Mouse (Mus musculus) ES-Bruce4 (cell line): Measurements from ENCODE around the gene Traf3ip1.

Experiments used
- CTCF ChIP-seq: IDR thresholded peaks from one replicate; pipeline ENCODE4 v1.8.1; 2011; ENCODE audit warnings: low read depth, low read length
- POLR2A ChIP-seq: IDR thresholded peaks from one replicate; pipeline ENCODE4 v1.8.1; 2011; ENCODE audit warnings: low read length; ENCODE audit not compliant: insufficient read depth

DNA sequence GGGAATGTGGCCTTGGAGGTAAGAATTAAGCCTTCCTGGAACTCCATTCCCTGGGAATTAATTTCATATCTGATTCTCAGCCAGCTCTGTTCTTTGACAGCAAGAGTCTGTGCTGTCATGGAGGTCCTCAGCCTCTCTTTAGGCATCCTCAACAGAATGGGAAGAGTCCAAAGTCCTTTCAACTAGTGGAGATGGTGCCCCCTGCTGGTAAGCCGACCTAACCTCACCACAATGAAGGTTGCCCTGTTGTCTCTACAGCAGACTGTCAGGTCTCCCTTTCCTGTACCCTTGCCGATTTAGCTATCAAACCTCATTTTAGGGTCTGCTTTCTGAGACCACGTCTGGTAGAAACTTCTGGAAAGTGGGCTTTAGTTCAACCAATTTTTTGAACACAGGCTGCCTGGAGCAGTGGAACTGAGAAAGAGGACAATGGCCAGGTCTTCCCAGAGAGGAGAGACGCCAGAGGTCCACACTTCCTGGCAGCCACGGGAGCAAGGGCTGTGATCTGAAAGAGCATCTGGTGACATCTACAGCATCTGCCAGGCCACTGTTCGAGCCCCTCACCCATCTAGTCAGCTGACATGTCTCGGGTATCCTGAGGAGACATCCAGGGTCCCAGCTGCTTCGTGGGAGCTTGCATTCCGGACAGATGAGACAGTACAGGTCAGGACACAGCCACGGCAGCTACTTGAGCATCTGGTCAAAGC lies 11.0 kb upstream of the Traf3ip1 start:
- peak; percentile 73 for TF ChIP-seq CTCF
- TF ChIP-seq POLR2A, result no peak
